Mouse (Mus musculus) stomach, postnatal 0 days (tissue): ENCODE measurements around the gene Adgrb2. TPM values are rescaled to one million over a fixed set of nuclear protein-coding genes. Genes with fewer than 3 reads are reported as not detected.
A peak's percentile ranks its signal among the peaks of the same experiment; 100 is the strongest.

Source experiments
- ATAC-seq: fragments of 200-750 bp; cut with Nextera tagmentation; 2 replicates; pipeline ENCODE4 v1.8.0; 2017; ENCODE audit not compliant: low FRiP score, low TSS enrichment
- DNase-seq: peaks from one replicate; pipeline ENCODE4 v3.0.0-alpha.2; 2016; ENCODE audit warnings: low spot score
- H3K27ac ChIP-seq: fragments of 300-500 bp; sonication (generic); replicated peaks from 2 replicates; pipeline ENCODE4 v1.5.1; 2014; ENCODE audit warnings: mild to moderate bottlenecking, control low read depth
- H3K27me3 ChIP-seq: fragments of 300-500 bp; sonication (generic); 2 replicates; pipeline ENCODE4 v1.6.1; 2014; ENCODE audit warnings: low read length; ENCODE audit not compliant: control insufficient read depth, insufficient read depth
- H3K36me3 ChIP-seq: fragments of 300-500 bp; sonication (generic); 2 replicates; pipeline ENCODE4 v1.6.1; 2014; ENCODE audit warnings: low read length, mixed read lengths; ENCODE audit not compliant: control insufficient read depth, insufficient read depth
- H3K4me1 ChIP-seq: fragments of 300-500 bp; sonication (generic); replicated peaks from 2 replicates; pipeline ENCODE4 v1.6.1; 2014; ENCODE audit warnings: antibody characterized with exemption; ENCODE audit not compliant: control insufficient read depth, insufficient read depth
- H3K4me2 ChIP-seq: fragments of 300-500 bp; sonication (generic); replicated peaks from 2 replicates; pipeline ENCODE4 v1.6.1; 2014; ENCODE audit warnings: low read depth, mild to moderate bottlenecking, control low read depth, moderate library complexity
- H3K4me3 ChIP-seq: fragments of 300-500 bp; sonication (generic); 2 replicates; pipeline ENCODE4 v1.5.1; 2014; ENCODE audit warnings: low read depth, low read length, control low read depth
- H3K9ac ChIP-seq: fragments of 300-500 bp; sonication (generic); 2 replicates; pipeline ENCODE4 v1.6.1; 2014; ENCODE audit warnings: mild to moderate bottlenecking, low read length, control low read depth, mixed read lengths
- H3K9me3 ChIP-seq: fragments of 300-500 bp; sonication (generic); 2 replicates; pipeline ENCODE4 v1.6.1; 2016; ENCODE audit warnings: low read length; ENCODE audit not compliant: control insufficient read depth
- CTCF ChIP-seq: IDR thresholded peaks from 2 replicates; pipeline ENCODE4 v1.5.1; 2016; ENCODE audit warnings: antibody characterized with exemption, low read depth, mild to moderate bottlenecking, moderate library complexity
- EP300 ChIP-seq: optimal IDR thresholded peaks from 2 replicates; pipeline ENCODE3; 2016; ENCODE audit warnings: antibody characterized with exemption
- WGBS: fragments of 180-500 bp; shearing (Covaris S2); extraction: QIAGEN DNeasy Blood & Tissue Kit; methylation state at CpG from one replicate; pipeline ENCODE4 v1.1.7; 2014; 5-methylcytosine and 5-hydroxymethylcytosine counted together
- polyA plus RNA-seq: library from polyadenylated mRNA; unstranded; fragments of >200 nt; fragmentation: Nextera tagmentation; extraction: Ambion mirVana; gene quantifications from 2 replicates; pipeline ENCODE4 v1.2.1, GENCODE M21; 2015

Gene Adgrb2
- polyA plus RNA-seq, 1 experiment from 2014 or later = 0.49 TPM

GRCm38 (mm10) chr4:130039351-130039750, 54.7 kb downstream of the Adgrb2 start:
- DNase-seq = no peak
- no peaks in the 10 kb centered on the region for H3K9me3 ChIP-seq

GRCm38 (mm10) chr4:130041076-130041475, 56.4 kb downstream of the Adgrb2 start:
- no peak overlapping the region for H3K27ac ChIP-seq
- H3K4me1 ChIP-seq = peaks cover 9% of the 10 kb centered on the region; the same call in 1 of the 2 replicates
- no peaks in the 10 kb centered on the region for H3K27me3 ChIP-seq
- no peak overlapping the region for H3K4me2 ChIP-seq
- no peak overlapping the region for H3K9ac ChIP-seq
- 89% methylated on average over 11 of the region's 11 CpGs for WGBS
- H3K36me3 ChIP-seq = no peaks in the 10 kb centered on the region
- no peak for ATAC-seq
- no peak for DNase-seq
- H3K4me3 ChIP-seq = no peak overlapping the region
- TF ChIP-seq CTCF (no peak), EP300 (no peak)
- no peaks in the 10 kb centered on the region for H3K9me3 ChIP-seq

More at GRCm38 (mm10) chr4:130039351-130039750, 54.7 kb downstream of the Adgrb2 start:
- Histone ChIP-seq H3K27me3 (no peaks in the 10 kb centered on the region), H3K36me3 (no peaks in the 10 kb centered on the region), H3K9ac (no peak overlapping the region), H3K4me1 (peaks cover 3% of the 10 kb centered on the region; the same call in 1 of the 2 replicates), H3K27ac (no peak overlapping the region), H3K4me3 (no peak overlapping the region), H3K4me2 (no peak overlapping the region)
- WGBS = 38% methylated on average over 5 of the region's 5 CpGs
- ATAC-seq = no peak
- no peak for TF ChIP-seq CTCF
- TF ChIP-seq EP300 = no peak

- WGBS = 81% methylated on average over 9 of the region's 9 CpGs
- 0 out of 2 replicates have a peak overlapping the region, but pooled peaks have one; percentile 13 for H3K9ac ChIP-seq
- no peak overlapping the region for H3K4me3 ChIP-seq
- H3K36me3 ChIP-seq = no peaks in the 10 kb centered on the region
- H3K4me2 ChIP-seq = no peak overlapping the region
- TF ChIP-seq EP300 = no peak
- TF ChIP-seq CTCF = no peak
- no peaks in the 10 kb centered on the region for H3K9me3 ChIP-seq
- H3K4me1 ChIP-seq = peaks cover 8% of the 10 kb centered on the region
- no peak overlapping the region; the same call in 1 of the 2 replicates for H3K27ac ChIP-seq
- ATAC-seq (no peak), DNase-seq (no peak)
- H3K27me3 ChIP-seq = no peaks in the 10 kb centered on the region
Observed at GRCm38 (mm10) chr4:130044211-130044610, 59.5 kb downstream of the Adgrb2 start.

GRCm38 (mm10) chr4:130045609-130046008, 60.9 kb downstream of the Adgrb2 start:
- peak overlapping the region; percentile 47 for H3K9ac ChIP-seq
- no peaks in the 10 kb centered on the region for H3K27me3 ChIP-seq
- H3K27ac ChIP-seq = peak overlapping the region; percentile 69
- H3K4me3 ChIP-seq = no peak overlapping the region
- no peaks in the 10 kb centered on the region for H3K9me3 ChIP-seq
- DNase-seq (peak; percentile 35), ATAC-seq (no peak)
- WGBS = 21% methylated on average over 14 of the region's 14 CpGs
- TF ChIP-seq CTCF (no peak; the same call in 1 of the 2 replicates), EP300 (no peak)
- H3K36me3 ChIP-seq = no peaks in the 10 kb centered on the region
- H3K4me2 ChIP-seq = peak overlapping the region; percentile 20; the same call in 1 of the 2 replicates
- peaks cover 11% of the 10 kb centered on the region for H3K4me1 ChIP-seq

- H3K4me1 ChIP-seq = peaks cover 11% of the 10 kb centered on the region
- 3% methylated on average over 39 of the region's 46 CpGs for WGBS
Observed at GRCm38 (mm10) chr4:130047331-130048202, 62.9 kb downstream of the Adgrb2 start, which contains the start of gene Col16a1. Gene Col16a1, plus strand, starts transcription at chr4:130047840.

GRCm38 (mm10) chr4:130048203-130048479, 63.5 kb downstream of the Adgrb2 start:
- H3K9me3 ChIP-seq = no peaks in the 10 kb centered on the region
- peak overlapping the region; percentile 76 for H3K4me2 ChIP-seq
- no peaks in the 10 kb centered on the region; the same call in 1 of the 2 replicates for H3K36me3 ChIP-seq
- DNase-seq (no peak), ATAC-seq (no peak)
- peak overlapping the region; percentile 51 for H3K4me3 ChIP-seq
- TF ChIP-seq EP300 = no peak
- no peak for TF ChIP-seq CTCF
- peak overlapping the region; percentile 97 for H3K27ac ChIP-seq
- peaks cover 11% of the 10 kb centered on the region for H3K4me1 ChIP-seq
- peak overlapping the region; percentile 85 for H3K9ac ChIP-seq
- WGBS = 25% methylated on average over 4 of the region's 4 CpGs
- H3K27me3 ChIP-seq = no peaks in the 10 kb centered on the region

More at GRCm38 (mm10) chr4:130047331-130048202, 62.9 kb downstream of the Adgrb2 start, which contains the start of gene Col16a1:
- Histone ChIP-seq H3K9me3 (no peaks in the 10 kb centered on the region), H3K4me3 (peak within 1 kb of the TSS; percentile 51), H3K4me2 (peak within 1 kb of the TSS; percentile 76), H3K27ac (peak within 1 kb of the TSS; percentile 97), H3K9ac (peak within 1 kb of the TSS; percentile 85), H3K36me3 (no peaks in the 10 kb centered on the region; the same call in 1 of the 2 replicates), H3K27me3 (no peaks in the 10 kb centered on the region)
- TF ChIP-seq CTCF = peak; percentile 3; the same call in 1 of the 2 replicates
- peak; percentile 42 for TF ChIP-seq EP300
- ATAC-seq (peak; percentile 83), DNase-seq (peak; percentile 91)
